8 mouse cellular contexts compared by ENCODE assay signal in the genomic region with DNA sequence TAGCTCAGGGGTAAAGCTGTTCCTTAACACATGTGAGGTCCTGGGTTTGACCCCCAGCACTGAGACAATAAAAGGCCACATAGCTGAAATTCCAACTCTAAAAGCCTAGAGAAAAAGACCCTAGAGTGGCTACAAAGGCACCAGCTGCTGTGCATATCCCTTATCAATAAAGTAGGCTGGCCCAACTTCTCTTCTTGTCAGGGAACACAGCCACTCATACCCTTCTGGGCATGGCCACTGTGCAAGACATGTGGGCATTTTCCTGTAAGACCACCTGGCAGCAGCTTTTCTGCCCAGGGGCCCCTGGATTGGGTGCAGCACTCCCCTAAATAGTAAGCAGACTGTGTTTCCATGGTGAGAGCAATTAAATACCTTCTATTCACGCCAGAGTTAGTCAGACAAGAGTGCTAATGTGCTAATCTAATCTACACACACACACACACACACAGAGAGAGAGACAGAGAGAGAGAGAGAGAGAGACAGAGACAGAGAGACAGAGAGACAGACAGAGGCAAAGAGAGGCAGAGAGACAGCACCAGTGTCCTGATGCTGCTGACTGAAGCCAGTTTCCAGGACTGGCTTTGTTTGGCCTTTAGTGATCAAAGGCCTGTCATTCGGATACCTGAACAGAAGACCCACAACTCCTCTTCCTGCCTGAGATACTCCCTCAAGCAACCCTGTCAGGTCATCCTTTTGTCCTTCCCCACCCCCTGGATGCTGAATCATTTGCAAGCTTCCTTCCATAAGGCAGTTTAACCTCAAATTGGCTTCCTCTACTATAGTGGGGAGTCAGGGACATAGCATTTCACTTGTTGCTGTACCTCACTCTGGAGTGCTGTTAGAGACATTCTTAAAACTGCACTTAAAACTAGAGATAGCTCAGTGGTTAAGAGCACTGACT. TPM values are rescaled to one million over a fixed set of nuclear protein-coding genes. Genes with fewer than 3 reads are reported as not detected.
DNase-seq lines count a peak whose midpoint lies in the region; ATAC-seq and TF ChIP-seq lines count a peak whose summit lies in the region.

No protein-coding gene starts in this region.

- H3K9ac ChIP-seq in neural tube, embryonic 14.5 days (replicated peaks; ENCODE audit: low read depth, low read length): no peak overlapping the region

- peak; percentile 55; the same call in 1 of the 2 replicates for ATAC-seq in neural tube, embryonic 14.5 days (ENCODE audit: low read depth)

- no peak for TF ChIP-seq POLR2A in kidney, adult 2 months (IDR thresholded peaks at IDR 0.05; ENCODE audit: low read depth, low read length)

- peaks cover 69% of the 10 kb centered on the region for H3K4me1 ChIP-seq in kidney, adult 2 months (ENCODE audit: control insufficient read depth, insufficient read depth, low read length)
- H3K4me1 ChIP-seq in embryonic facial prominence, embryonic 10.5 days: peaks cover 90% of the 10 kb centered on the region
- H3K4me1 ChIP-seq in limb, embryonic 10.5 days: peaks cover 83% of the 10 kb centered on the region
- H3K4me1 ChIP-seq in neural tube, embryonic 14.5 days (ENCODE audit: control insufficient read depth, insufficient read depth, low read length): peaks cover 10% of the 10 kb centered on the region

- no peaks in the 10 kb centered on the region for H3K27me3 ChIP-seq in kidney, adult 2 months (replicated peaks; ENCODE audit: control insufficient read depth, insufficient read depth, low read length)
- no peaks in the 10 kb centered on the region for H3K27me3 ChIP-seq in embryonic facial prominence, embryonic 10.5 days (replicated peaks; ENCODE audit: low read depth, poor library complexity, severe bottlenecking)
- H3K27me3 ChIP-seq in limb, embryonic 10.5 days (ENCODE audit: low read depth, poor library complexity, severe bottlenecking): no peaks in the 10 kb centered on the region
- H3K27me3 ChIP-seq in neural tube, embryonic 14.5 days (ENCODE audit: control insufficient read depth, insufficient read depth, low read length): no peaks in the 10 kb centered on the region

- H3K27ac ChIP-seq in kidney, adult 2 months (ENCODE audit: insufficient read depth, low read depth, low read length): peak overlapping the region; percentile 74
- peak overlapping the region; percentile 84 for H3K27ac ChIP-seq in embryonic facial prominence, embryonic 10.5 days (replicated peaks)
- peak overlapping the region; percentile 84 for H3K27ac ChIP-seq in limb, embryonic 10.5 days
- H3K27ac ChIP-seq in neural tube, embryonic 14.5 days (ENCODE audit: low read depth, low read length): peak overlapping the region; percentile 2; the same call in 1 of the 2 replicates

- intact Hi-C loops in left cerebral cortex, postnatal 25 days (cut with DNase I): no loop called here

- no peak for TF ChIP-seq CTCF in kidney, adult 2 months (conservative IDR thresholded peaks at IDR 0.05; ENCODE audit: insufficient read depth, insufficient read length, low read depth, low read length)

- H3K36me3 ChIP-seq in kidney, adult 2 months (ENCODE audit: control insufficient read depth, insufficient read depth, low read length): no peaks in the 10 kb centered on the region; the same call in 1 of the 2 replicates
- peaks cover 63% of the 10 kb centered on the region for H3K36me3 ChIP-seq in embryonic facial prominence, embryonic 10.5 days (replicated peaks)
- H3K36me3 ChIP-seq in limb, embryonic 10.5 days: peaks cover 64% of the 10 kb centered on the region
- no peaks in the 10 kb centered on the region for H3K36me3 ChIP-seq in neural tube, embryonic 14.5 days (ENCODE audit: control insufficient read depth, insufficient read depth, low read length)

- whole genome bisulfite sequencing in kidney, adult 2 months: 27% methylated on average over 2 of the region's 2 CpGs
- WGBS in embryonic facial prominence, embryonic 10.5 days: 7% methylated on average over 2 of the region's 2 CpGs
- WGBS in limb, embryonic 10.5 days: 22% methylated on average over 2 of the region's 2 CpGs
- 7% methylated on average over 2 of the region's 2 CpGs for WGBS in neural tube, embryonic 14.5 days

- DNase-seq in kidney, adult 2 months: no peak
- no peak for DNase-seq in kidney, postnatal 10 days
- peak; percentile 60 for DNase-seq in embryonic facial prominence, embryonic 10.5 days (ENCODE audit: low spot score)
- peak; percentile 50 for DNase-seq in limb, embryonic 10.5 days (ENCODE audit: low spot score)
- no peak for DNase-seq in right cerebral cortex, postnatal 4 days
- no peak for DNase-seq in left cerebral cortex, postnatal 25 days (ENCODE audit: low spot score in 2 of 2)
- DNase-seq in spleen, postnatal 10 days (ENCODE audit: low spot score in 2 of 2): no peak

- no peak overlapping the region for H3K4me2 ChIP-seq in neural tube, embryonic 14.5 days (ENCODE audit: low read depth, low read length)

- no peak overlapping the region for H3K4me3 ChIP-seq in kidney, adult 2 months (ENCODE audit: insufficient read depth, low read depth, low read length)
- peak overlapping the region; percentile 37 for H3K4me3 ChIP-seq in embryonic facial prominence, embryonic 10.5 days
- peak overlapping the region; percentile 31 for H3K4me3 ChIP-seq in limb, embryonic 10.5 days
- no peak overlapping the region for H3K4me3 ChIP-seq in neural tube, embryonic 14.5 days (ENCODE audit: low read depth, low read length)

- H3K9me3 ChIP-seq in embryonic facial prominence, embryonic 10.5 days: no peaks in the 10 kb centered on the region
- no peaks in the 10 kb centered on the region for H3K9me3 ChIP-seq in limb, embryonic 10.5 days (replicated peaks)
- H3K9me3 ChIP-seq in neural tube, embryonic 14.5 days (ENCODE audit: control insufficient read depth, low read length): no peaks in the 10 kb centered on the region

RNA-seq across cellular contexts. Expression of gene Actn4, which starts 8.4 kb away (rescaled TPM):
- 340 and 367 TPM in 2 replicates for polyA plus RNA-seq in kidney, adult 2 months (2012; rRNA removed)
- polyA plus RNA-seq in embryonic facial prominence, embryonic 10.5 days (2016; fragmentation: Nextera tagmentation; extraction: Ambion mirVana): 260 and 269 TPM in 2 replicates
- polyA plus RNA-seq in limb, embryonic 10.5 days (2016; fragmentation: Nextera tagmentation; extraction: Ambion mirVana): 253 and 285 TPM in 2 replicates
- 109 and 143 TPM in 2 replicates for polyA plus RNA-seq in neural tube, embryonic 14.5 days (2014; fragmentation: Nextera tagmentation; extraction: Ambion mirVana)
- 100 to 1,000 TPM; 190 to 202 TPM for total RNA-seq in left cerebral cortex, postnatal 25 days (2021)

RNA-seq across cellular contexts. Expression of gene Eif3k, which starts 27.9 kb away (rescaled TPM):
- polyA plus RNA-seq in kidney, adult 2 months (2012; rRNA removed): 321 and 343 TPM in 2 replicates
- polyA plus RNA-seq in embryonic facial prominence, embryonic 10.5 days (2016; fragmentation: Nextera tagmentation; extraction: Ambion mirVana): 444 and 454 TPM in 2 replicates
- 446 and 467 TPM in 2 replicates for polyA plus RNA-seq in limb, embryonic 10.5 days (2016; fragmentation: Nextera tagmentation; extraction: Ambion mirVana)
- polyA plus RNA-seq in neural tube, embryonic 14.5 days (2014; fragmentation: Nextera tagmentation; extraction: Ambion mirVana): 316 and 346 TPM in 2 replicates
- 100 to 1,000 TPM; 175 to 185 TPM for total RNA-seq in left cerebral cortex, postnatal 25 days (2021)

RNA-seq across cellular contexts. Expression of gene Map4k1, which starts 28.1 kb away (rescaled TPM):
- polyA plus RNA-seq in kidney, adult 2 months (2012; rRNA removed): 2.3 and 6.2 TPM in 2 replicates
- 11.6 and 14.4 TPM in 2 replicates for polyA plus RNA-seq in embryonic facial prominence, embryonic 10.5 days (2016; fragmentation: Nextera tagmentation; extraction: Ambion mirVana)
- polyA plus RNA-seq in limb, embryonic 10.5 days (2016; fragmentation: Nextera tagmentation; extraction: Ambion mirVana): 18.9 and 19.4 TPM in 2 replicates
- 7.3 and 7.8 TPM in 2 replicates for polyA plus RNA-seq in neural tube, embryonic 14.5 days (2014; fragmentation: Nextera tagmentation; extraction: Ambion mirVana)
- 1 to 10 TPM; 1.7 to 1.8 TPM for total RNA-seq in left cerebral cortex, postnatal 25 days (2021)

Comparison
In these comparisons a context has a peak if more than half of its experiments do, and no peak if none do; other contexts are left out.
1. DNase-seq: peak in embryonic facial prominence, embryonic 10.5 days (single experiment) and limb, embryonic 10.5 days (single experiment); none in kidney, adult 2 months (single experiment), kidney, postnatal 10 days (single experiment), right cerebral cortex, postnatal 4 days (single experiment), left cerebral cortex, postnatal 25 days (0 of 2) and spleen, postnatal 10 days (0 of 2).
2. H3K27ac ChIP-seq: peak in every context shown above with its lines; median percentile 84 in embryonic facial prominence, embryonic 10.5 days; 84 in limb, embryonic 10.5 days; 74 in kidney, adult 2 months; 2 in neural tube, embryonic 14.5 days.
3. H3K4me3 ChIP-seq: peak in embryonic facial prominence, embryonic 10.5 days (single experiment) and limb, embryonic 10.5 days (single experiment); none in kidney, adult 2 months (single experiment) and neural tube, embryonic 14.5 days (single experiment).